Mouse (Mus musculus): ENCODE results near the gene Adamts2.

Gene Adamts2

GRCm38 (mm10) chr11:50734129-50734528 lies 132.2 kb downstream of the Adamts2 start:
- DNase-seq (ENCODE audit: low spot score in 2 of 2): no peak

- DNase-seq (ENCODE audit: low spot score in 2 of 2): no peak
These were observed 134.7 kb downstream of the Adamts2 start for GRCm38 (mm10) chr11:50736548-50736947.

- DNase-seq (ENCODE audit: low spot score in 2 of 2): no peak
These were observed 136.6 kb downstream of the Adamts2 start for GRCm38 (mm10) chr11:50738436-50738835.

GRCm38 (mm10) chr11:50739453-50739852 lies 137.6 kb downstream of the Adamts2 start:
- DNase-seq (ENCODE audit: low spot score in 2 of 2): no peak

- no peak for DNase-seq (ENCODE audit: low spot score in 2 of 2)
These were observed 140.3 kb downstream of the Adamts2 start for GRCm38 (mm10) chr11:50742146-50742545.

GRCm38 (mm10) chr11:50744971-50745370 lies 143.1 kb downstream of the Adamts2 start:
- DNase-seq (ENCODE audit: low spot score in 2 of 2): no peak

- DNase-seq (ENCODE audit: low spot score in 2 of 2): no peak
These were observed 144.6 kb downstream of the Adamts2 start for GRCm38 (mm10) chr11:50746508-50746907.

- DNase-seq (ENCODE audit: low spot score in 2 of 2): no peak
These were observed 149.2 kb downstream of the Adamts2 start for GRCm38 (mm10) chr11:50750983-50751585.

- DNase-seq (ENCODE audit: low spot score in 2 of 2): no peak
These were observed 155.9 kb downstream of the Adamts2 start for GRCm38 (mm10) chr11:50757741-50758140.

- DNase-seq (ENCODE audit: low spot score in 2 of 2): no peak
These were observed 164.6 kb downstream of the Adamts2 start for GRCm38 (mm10) chr11:50766461-50766860.

- DNase-seq (ENCODE audit: low spot score in 2 of 2): peak in 1 of 2 experiments; percentile 37
These were observed 165.2 kb downstream of the Adamts2 start for GRCm38 (mm10) chr11:50767039-50767438.

- peak; percentile 29 to 63 for DNase-seq (ENCODE audit: low spot score in 2 of 2)
These were observed 167.3 kb downstream of the Adamts2 start for GRCm38 (mm10) chr11:50768995-50769749.

- no peak for DNase-seq (ENCODE audit: low spot score in 2 of 2)
These were observed 169.1 kb downstream of the Adamts2 start for GRCm38 (mm10) chr11:50771006-50771405.

GRCm38 (mm10) chr11:50797674-50798073 lies 195.8 kb downstream of the Adamts2 start:
- DNase-seq (ENCODE audit: low spot score in 2 of 2): no peak

- no peak for DNase-seq (ENCODE audit: low spot score in 2 of 2)
These were observed 197.0 kb downstream of the Adamts2 start for GRCm38 (mm10) chr11:50798836-50799235.

GRCm38 (mm10) chr11:50814233-50814632 lies 212.3 kb downstream of the Adamts2 start:
- DNase-seq (ENCODE audit: low spot score in 2 of 2): no peak

GRCm38 (mm10) chr11:50826214-50826613 lies 224.3 kb downstream of the Adamts2 start:
- DNase-seq (ENCODE audit: low spot score in 2 of 2): no peak

- DNase-seq (ENCODE audit: low spot score in 2 of 2): peak; percentile 48 to 71
These were observed 225.4 kb downstream of the Adamts2 start, which contains the start of gene Zfp354c for GRCm38 (mm10) chr11:50827010-50827953. TSS of gene Zfp354c (minus strand) at chr11:50827724.

GRCm38 (mm10) chr11:50835727-50836126 lies 233.8 kb downstream of the Adamts2 start:
- no peak for DNase-seq (ENCODE audit: low spot score in 2 of 2)

- peak; percentile 58 to 68 for DNase-seq (ENCODE audit: low spot score in 2 of 2)
These were observed 239.3 kb downstream of the Adamts2 start, which contains the start of gene Zfp879 for GRCm38 (mm10) chr11:50841023-50841735. TSS of gene Zfp879 (minus strand) at chr11:50841552.

- DNase-seq (ENCODE audit: low spot score in 2 of 2): no peak
These were observed 244.1 kb downstream of the Adamts2 start for GRCm38 (mm10) chr11:50845951-50846350.
